Mouse (Mus musculus): ENCODE data around the gene Phkb. TPM values are rescaled to one million over a fixed set of nuclear protein-coding genes. Genes with fewer than 3 reads are reported as not detected.

Phkb gene
- polyA plus RNA-seq (2021; fragmentation: Nextera tagmentation), result 11.2 and 14.6 TPM in 2 replicates
- long read RNA-seq, experiment 1, full-length matches to known transcripts, result 14 of 97 reads
- long read RNA-seq, experiment 1, partial matches to known transcripts, result 17 of 97 reads
- long read RNA-seq, experiment 1, other reads (novel, unspliced or antisense), result 66 of 97 reads
- long read RNA-seq, experiment 2, partial matches to known transcripts, result 9 of 24 reads
- long read RNA-seq, experiment 2, other reads (novel, unspliced or antisense), result 15 of 24 reads

DNA sequence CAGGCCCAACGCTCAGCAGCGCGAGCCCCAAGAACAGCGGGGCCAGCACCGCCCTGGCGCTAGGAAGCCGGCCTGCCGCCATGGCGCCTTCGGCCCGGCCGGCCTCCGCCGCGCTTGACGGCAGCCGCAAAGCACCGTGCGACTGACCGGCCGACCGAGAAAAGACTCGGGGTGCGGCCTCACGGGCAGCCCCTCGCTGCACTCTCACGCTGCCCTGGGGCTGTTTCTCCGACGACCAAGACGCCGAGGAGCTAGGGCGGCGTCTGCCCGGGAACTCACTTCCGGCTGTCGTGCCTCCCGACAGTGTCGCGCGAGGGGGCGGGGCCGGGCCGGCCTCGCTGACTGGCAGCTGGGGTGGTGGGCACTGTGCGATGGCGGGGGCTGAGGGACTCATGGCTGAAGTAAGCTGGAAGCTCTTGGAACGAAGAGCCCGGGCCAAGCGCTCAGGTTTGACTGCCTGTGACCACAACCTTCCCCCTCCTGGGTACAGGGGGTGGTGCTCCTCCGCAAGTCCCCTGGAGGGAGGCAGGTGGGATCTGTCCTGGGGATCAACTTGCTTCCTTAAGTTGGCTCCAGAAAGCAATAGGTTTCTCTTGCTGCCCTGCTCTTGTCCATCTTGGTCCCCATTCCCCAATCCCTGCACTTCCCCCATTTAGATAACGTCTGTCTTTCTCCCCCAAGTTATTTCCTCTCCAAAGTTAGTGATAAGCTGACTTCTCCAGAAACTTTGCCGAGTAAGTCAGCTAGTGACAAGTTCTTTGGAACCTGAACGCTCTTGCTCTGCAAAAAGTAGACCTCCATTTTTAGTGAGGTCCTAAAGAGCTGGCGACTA lies at the start of gene Phkb, which contains the start of gene Itfg1:
TSS of gene Phkb (plus strand) at position 303 of the 832 bp plus-strand sequence.
TSS of gene Itfg1 (minus strand) at position 265 of the 832 bp plus-strand sequence.

Other genes starting within 250 kb of the Phkb start
- gene Neto2, start 140.0 kb upstream of the Phkb start, polyA plus RNA-seq (2021; fragmentation: Nextera tagmentation), result 4.4 and 17.2 TPM in 2 replicates
- 123 and 137 TPM in 2 replicates for gene Itfg1, start within 50 bp of the Phkb start, polyA plus RNA-seq (2021; fragmentation: Nextera tagmentation)

Data from left cerebral cortex, adult 6 months (tissue).